ENCODE assay signal across 21 mouse cellular contexts in the genomic region with DNA sequence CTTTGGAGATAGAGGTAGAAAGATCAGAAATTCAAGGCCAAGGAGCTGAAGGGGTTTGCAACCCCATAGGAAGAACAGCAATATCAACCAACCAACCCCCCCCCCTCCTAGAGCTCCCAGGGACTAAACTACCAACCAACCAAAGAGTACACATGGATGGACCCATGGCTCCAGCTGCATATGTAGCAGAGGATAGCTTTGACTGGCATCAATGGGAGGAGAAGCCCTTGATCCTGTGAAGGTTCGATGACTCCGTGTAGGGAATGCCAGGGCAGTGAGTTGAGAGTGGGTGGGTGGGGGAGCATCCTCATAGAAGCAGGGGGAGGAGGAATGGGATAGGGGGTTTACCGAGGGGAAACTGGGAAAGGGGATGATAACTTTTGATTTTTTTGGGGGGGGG. TPM values are rescaled to one million over a fixed set of nuclear protein-coding genes. Genes with fewer than 3 reads are reported as not detected.
A peak's percentile ranks its signal among the peaks of the same experiment; 100 is the strongest.
DNase-seq lines count a peak whose midpoint lies in the region; ATAC-seq and TF ChIP-seq lines count a peak whose summit lies in the region.
"Had no signal": no experiment of that assay in that cellular context is flagged by ENCODE, and none has a peak within 500 bp of the region (broad histone marks: within the 10 kb centered on the region; RNA-seq: fewer than 3 reads in every experiment).

No protein-coding gene starts in this region.

- no peak for DNase-seq in heart, postnatal 10 days
- no peak for DNase-seq in liver, adult 2 months (ENCODE audit: extremely low read depth, low read depth, low spot score)
- DNase-seq in liver, embryonic 11.5 days (ENCODE audit: low spot score) = no peak
- no peak for DNase-seq in stomach, postnatal 0 days (ENCODE audit: low spot score)
- no peak for DNase-seq in hindbrain, embryonic 10.5 days (ENCODE audit: low spot score)
- DNase-seq: cerebellum, adult 18-20 months; cerebellum, postnatal 25 days; embryo, embryonic 11 days; layer of hippocampus, postnatal 36 days; lung, embryonic 14.5 days; midbrain, embryonic 14.5 days; right cerebral cortex, postnatal 14 days; spleen, adult 18-20 months had no signal

- no peak for TF ChIP-seq CTCF in liver, adult 2 months (IDR thresholded peaks at IDR 0.05; ENCODE audit: low read depth, low read length)
- TF ChIP-seq CTCF in stomach, postnatal 0 days (IDR thresholded peaks at IDR 0.05; ENCODE audit: low read depth) = no peak

- peaks cover 22% of the 10 kb centered on the region for H3K4me1 ChIP-seq in heart, embryonic 11.5 days (ENCODE audit: control insufficient read depth, insufficient read depth, low read length)
- peaks cover 13% of the 10 kb centered on the region for H3K4me1 ChIP-seq in liver, adult 2 months (ENCODE audit: control insufficient read depth, insufficient read depth, low read length)
- H3K4me1 ChIP-seq in liver, embryonic 11.5 days (replicated peaks; ENCODE audit: control insufficient read depth, insufficient read depth, low read length) = peaks cover 12% of the 10 kb centered on the region
- peaks cover 12% of the 10 kb centered on the region; the same call in 1 of the 2 replicates for H3K4me1 ChIP-seq in stomach, embryonic 14.5 days (ENCODE audit: control insufficient read depth, insufficient read depth, low read length)
- H3K4me1 ChIP-seq in stomach, postnatal 0 days (replicated peaks; ENCODE audit: control insufficient read depth, insufficient read depth) = no peaks in the 10 kb centered on the region
- H3K4me1 ChIP-seq in hindbrain, embryonic 10.5 days (replicated peaks) = peaks cover 59% of the 10 kb centered on the region

- no peak overlapping the region for H3K9ac ChIP-seq in heart, embryonic 11.5 days (ENCODE audit: low read depth, low read length)
- no peak overlapping the region for H3K9ac ChIP-seq in liver, adult 2 months (ENCODE audit: low read depth, low read length)
- no peak overlapping the region for H3K9ac ChIP-seq in liver, embryonic 11.5 days (ENCODE audit: low read depth, low read length)
- H3K9ac ChIP-seq in stomach, embryonic 14.5 days (replicated peaks; ENCODE audit: low read depth, low read length) = no peak overlapping the region
- H3K9ac ChIP-seq in stomach, postnatal 0 days (ENCODE audit: low read length) = no peak overlapping the region
- H3K9ac ChIP-seq: lung, embryonic 14.5 days had no signal

- no peak for TF ChIP-seq POLR2A in liver, adult 2 months (IDR thresholded peaks at IDR 0.05; ENCODE audit: extremely low read depth, insufficient read depth, low read length)

- no peaks in the 10 kb centered on the region for H3K36me3 ChIP-seq in heart, embryonic 11.5 days (ENCODE audit: control insufficient read depth, insufficient read depth, low read length)
- no peaks in the 10 kb centered on the region for H3K36me3 ChIP-seq in liver, adult 2 months (ENCODE audit: control insufficient read depth, insufficient read depth, low read length)
- no peaks in the 10 kb centered on the region for H3K36me3 ChIP-seq in liver, embryonic 11.5 days (ENCODE audit: control insufficient read depth, insufficient read depth, low read length)
- H3K36me3 ChIP-seq in stomach, embryonic 14.5 days (ENCODE audit: control insufficient read depth, insufficient read depth, low read length) = no peaks in the 10 kb centered on the region
- H3K36me3 ChIP-seq in stomach, postnatal 0 days (ENCODE audit: control insufficient read depth, insufficient read depth, low read length) = no peaks in the 10 kb centered on the region
- H3K36me3 ChIP-seq in hindbrain, embryonic 10.5 days = peaks cover 10% of the 10 kb centered on the region; the same call in 1 of the 2 replicates

- H3K4me3 ChIP-seq in heart, embryonic 11.5 days (ENCODE audit: low read depth, low read length) = no peak overlapping the region
- H3K4me3 ChIP-seq in liver, adult 2 months (ENCODE audit: insufficient read depth, low read depth, low read length) = no peak overlapping the region
- H3K4me3 ChIP-seq in liver, embryonic 11.5 days (ENCODE audit: low read depth, low read length) = no peak overlapping the region
- no peak overlapping the region for H3K4me3 ChIP-seq in stomach, embryonic 14.5 days (ENCODE audit: low read depth, low read length)
- no peak overlapping the region for H3K4me3 ChIP-seq in stomach, postnatal 0 days (ENCODE audit: low read depth, low read length)
- H3K4me3 ChIP-seq in hindbrain, embryonic 10.5 days = no peak overlapping the region

- no peak for ATAC-seq in heart, embryonic 11.5 days (replicated peaks; ENCODE audit: insufficient number of reproducible peaks, low FRiP score, low TSS enrichment)
- no peak for ATAC-seq in liver, embryonic 11.5 days (replicated peaks; ENCODE audit: low FRiP score)
- ATAC-seq in stomach, embryonic 14.5 days (ENCODE audit: insufficient number of reproducible peaks, insufficient read depth, low FRiP score, low read depth) = no peak
- no peak for ATAC-seq in stomach, postnatal 0 days (ENCODE audit: low FRiP score, low TSS enrichment)
- ATAC-seq: forebrain, embryonic 16.5 days; hindbrain, embryonic 16.5 days; intestine, postnatal 0 days had no signal

- peak overlapping the region; percentile 90 for H3K27ac ChIP-seq in heart, embryonic 11.5 days (ENCODE audit: low read depth, low read length)
- peak overlapping the region; percentile 55 for H3K27ac ChIP-seq in liver, adult 2 months (replicated peaks; ENCODE audit: insufficient read depth, low read depth, low read length)
- no peak overlapping the region for H3K27ac ChIP-seq in liver, embryonic 11.5 days (ENCODE audit: low read depth, low read length)
- H3K27ac ChIP-seq in stomach, embryonic 14.5 days (ENCODE audit: low read length) = peak overlapping the region; percentile 75; the same call in 1 of the 2 replicates
- no peak overlapping the region; the same call in 1 of the 2 replicates for H3K27ac ChIP-seq in stomach, postnatal 0 days (replicated peaks)
- no peak overlapping the region for H3K27ac ChIP-seq in hindbrain, embryonic 10.5 days
- H3K27ac ChIP-seq: kidney, postnatal 0 days had no signal

- intact Hi-C loops in heart, postnatal 10 days (cut with DNase I) = no loop called here

- no peak overlapping the region for H3K4me2 ChIP-seq in heart, embryonic 11.5 days
- no peak overlapping the region for H3K4me2 ChIP-seq in liver, embryonic 11.5 days
- no peak overlapping the region for H3K4me2 ChIP-seq in stomach, embryonic 14.5 days (replicated peaks; ENCODE audit: low read depth, low read length)
- H3K4me2 ChIP-seq in stomach, postnatal 0 days (replicated peaks; ENCODE audit: low read depth) = no peak overlapping the region

- no peaks in the 10 kb centered on the region for H3K27me3 ChIP-seq in heart, embryonic 11.5 days (ENCODE audit: control insufficient read depth, insufficient read depth, low read length)
- no peaks in the 10 kb centered on the region for H3K27me3 ChIP-seq in liver, adult 2 months (ENCODE audit: control insufficient read depth, insufficient read depth, low read length)
- no peaks in the 10 kb centered on the region for H3K27me3 ChIP-seq in liver, embryonic 11.5 days (replicated peaks; ENCODE audit: control insufficient read depth, insufficient read depth, low read length)
- no peaks in the 10 kb centered on the region for H3K27me3 ChIP-seq in stomach, embryonic 14.5 days (ENCODE audit: control insufficient read depth, insufficient read depth, low read length)
- H3K27me3 ChIP-seq in stomach, postnatal 0 days (ENCODE audit: control insufficient read depth, insufficient read depth, low read length) = no peaks in the 10 kb centered on the region
- H3K27me3 ChIP-seq in hindbrain, embryonic 10.5 days (ENCODE audit: insufficient read depth, poor library complexity, severe bottlenecking) = no peaks in the 10 kb centered on the region

- no peak for TF ChIP-seq EP300 in stomach, postnatal 0 days (optimal IDR thresholded peaks at IDR 0.05)

- H3K9me3 ChIP-seq in heart, embryonic 11.5 days (replicated peaks; ENCODE audit: control insufficient read depth, low read length) = no peaks in the 10 kb centered on the region
- H3K9me3 ChIP-seq in liver, embryonic 11.5 days (ENCODE audit: control insufficient read depth, low read length) = no peaks in the 10 kb centered on the region
- no peaks in the 10 kb centered on the region for H3K9me3 ChIP-seq in stomach, embryonic 14.5 days (ENCODE audit: control insufficient read depth, low read depth, low read length)
- no peaks in the 10 kb centered on the region for H3K9me3 ChIP-seq in stomach, postnatal 0 days (ENCODE audit: control insufficient read depth, low read length)
- H3K9me3 ChIP-seq in hindbrain, embryonic 10.5 days = no peaks in the 10 kb centered on the region

- WGBS in heart, embryonic 11.5 days (ENCODE audit: insufficient replicate concordance) = 96% methylated on average over 3 of the region's 3 CpGs
- WGBS in liver, adult 2 months = 78% methylated on average over 3 of the region's 3 CpGs
- WGBS in liver, embryonic 11.5 days = 87% methylated on average over 3 of the region's 3 CpGs
- WGBS in stomach, embryonic 14.5 days = 89% methylated on average over 3 of the region's 3 CpGs
- 79% methylated on average over 3 of the region's 3 CpGs for WGBS in stomach, postnatal 0 days
- 92% methylated on average over 3 of the region's 3 CpGs for WGBS in hindbrain, embryonic 10.5 days

- peaks cover 5% of the 10 kb centered on the region for H3K79me2 ChIP-seq in liver, adult 2 months (ENCODE audit: control insufficient read depth, insufficient read depth, low read length)

RNA-seq across cellular contexts. Expression of a gene that starts 1.7 kb away (rescaled TPM):
- 22.9 and 30.9 TPM in 2 replicates for polyA plus RNA-seq in heart, embryonic 11.5 days (2014; fragmentation: Nextera tagmentation; extraction: Ambion mirVana)
- total RNA-seq in heart, postnatal 10 days (2021) = 100 to 1,000 TPM; 272 to 301 TPM
- 134 and 150 TPM in 2 replicates for total RNA-seq in liver, adult 2 months (2014; rRNA removed)
- polyA plus RNA-seq in liver, adult 2 months (2012; rRNA removed) = 192 and 217 TPM in 2 replicates
- 15.6 and 17.0 TPM in 2 replicates for polyA plus RNA-seq in liver, embryonic 11.5 days (2014; fragmentation: Nextera tagmentation; extraction: Ambion mirVana)
- polyA plus RNA-seq in stomach, embryonic 14.5 days (2014; fragmentation: Nextera tagmentation; extraction: Ambion mirVana) = 24.1 and 29.6 TPM in 2 replicates
- polyA plus RNA-seq in stomach, postnatal 0 days (2015; fragmentation: Nextera tagmentation; extraction: Ambion mirVana) = 62.1 and 77.1 TPM in 2 replicates
- 35.0 and 52.2 TPM in 2 replicates for polyA plus RNA-seq in hindbrain, embryonic 10.5 days (2016; fragmentation: Nextera tagmentation; extraction: Ambion mirVana)

RNA-seq across cellular contexts. Expression of a gene that starts 19.9 kb away (rescaled TPM):
- 269 and 310 TPM in 2 replicates for polyA plus RNA-seq in heart, embryonic 11.5 days (2014; fragmentation: Nextera tagmentation; extraction: Ambion mirVana)
- 10 to 100 TPM; 87.3 to 89.2 TPM for total RNA-seq in heart, postnatal 10 days (2021)
- 93.9 and 114 TPM in 2 replicates for total RNA-seq in liver, adult 2 months (2014; rRNA removed)
- 141 and 145 TPM in 2 replicates for polyA plus RNA-seq in liver, adult 2 months (2012; rRNA removed)
- 276 and 295 TPM in 2 replicates for polyA plus RNA-seq in liver, embryonic 11.5 days (2014; fragmentation: Nextera tagmentation; extraction: Ambion mirVana)
- polyA plus RNA-seq in stomach, embryonic 14.5 days (2014; fragmentation: Nextera tagmentation; extraction: Ambion mirVana) = 351 and 363 TPM in 2 replicates
- 253 and 258 TPM in 2 replicates for polyA plus RNA-seq in stomach, postnatal 0 days (2015; fragmentation: Nextera tagmentation; extraction: Ambion mirVana)
- polyA plus RNA-seq in hindbrain, embryonic 10.5 days (2016; fragmentation: Nextera tagmentation; extraction: Ambion mirVana) = 274 and 292 TPM in 2 replicates

RNA-seq across cellular contexts. Expression of a gene that starts 43.3 kb away (rescaled TPM):
- 6.9 and 7.6 TPM in 2 replicates for polyA plus RNA-seq in heart, embryonic 11.5 days (2014; fragmentation: Nextera tagmentation; extraction: Ambion mirVana)
- total RNA-seq in heart, postnatal 10 days (2021) = 1 to 10 TPM; 4.5 to 6.7 TPM
- 4.5 and 4.8 TPM in 2 replicates for total RNA-seq in liver, adult 2 months (2014; rRNA removed)
- polyA plus RNA-seq in liver, adult 2 months (2012; rRNA removed) = 33.1 and 34.1 TPM in 2 replicates
- 6.6 and 7.2 TPM in 2 replicates for polyA plus RNA-seq in liver, embryonic 11.5 days (2014; fragmentation: Nextera tagmentation; extraction: Ambion mirVana)
- 8.3 and 11.5 TPM in 2 replicates for polyA plus RNA-seq in stomach, embryonic 14.5 days (2014; fragmentation: Nextera tagmentation; extraction: Ambion mirVana)
- polyA plus RNA-seq in stomach, postnatal 0 days (2015; fragmentation: Nextera tagmentation; extraction: Ambion mirVana) = 12.5 and 15.2 TPM in 2 replicates
- 2.2 and 4.1 TPM in 2 replicates for polyA plus RNA-seq in hindbrain, embryonic 10.5 days (2016; fragmentation: Nextera tagmentation; extraction: Ambion mirVana)
- total RNA-seq: granulocyte monocyte progenitor cell, adult 5-6 weeks; neutrophil, adult 5-6 weeks had no signal

Comparison
In these comparisons a context has a peak if more than half of its experiments do, and no peak if none do; other contexts are left out.
1. H3K27ac ChIP-seq: peak in heart, embryonic 11.5 days (single experiment), liver, adult 2 months (single experiment) and stomach, embryonic 14.5 days (single experiment); none in liver, embryonic 11.5 days (single experiment), stomach, postnatal 0 days (single experiment) and hindbrain, embryonic 10.5 days (single experiment).